In genomic region chr11:70651391-70651790, GRCm38 (mm10) we compare ENCODE assay signal across 10 mouse cellular contexts. TPM values are rescaled to one million over a fixed set of nuclear protein-coding genes. Genes with fewer than 3 reads are reported as not detected.
DNase-seq lines count a peak whose midpoint lies in the region; ATAC-seq and TF ChIP-seq lines count a peak whose summit lies in the region.
"Had no signal": no experiment of that assay in that cellular context is flagged by ENCODE, and none has a peak within 500 bp of the region (broad histone marks: within the 10 kb centered on the region; RNA-seq: fewer than 3 reads in every experiment).

No protein-coding gene starts in this region.

- H3K4me3 ChIP-seq in heart, embryonic 12.5 days = no peak overlapping the region; the same call in 1 of the 2 replicates
- peak overlapping the region; percentile 99 for H3K4me3 ChIP-seq in C2C12 (ENCODE audit: insufficient read depth, poor library complexity, severe bottlenecking)
- peak overlapping the region; percentile 100 for H3K4me3 ChIP-seq in bone marrow macrophage, adult 2 months (ENCODE audit: insufficient read depth, low read length)

- no peak overlapping the region for H3ac ChIP-seq in C2C12 (ENCODE audit: control insufficient read depth, insufficient read length, low read depth)

- no peaks in the 10 kb centered on the region for H3K27me3 ChIP-seq in heart, embryonic 12.5 days (replicated peaks)
- H3K27me3 ChIP-seq in C2C12 (ENCODE audit: control insufficient read depth, insufficient read depth, insufficient read length) = no peaks in the 10 kb centered on the region

- WGBS in heart, embryonic 12.5 days = 53% methylated on average over 2 of the region's 2 CpGs

- no peak for TF ChIP-seq POLR2A in bone marrow macrophage, adult 2 months (IDR thresholded peaks at IDR 0.05; ENCODE audit: borderline replicate concordance, low read depth, low read length)

- intact Hi-C loops in heart, postnatal 14 days (cut with DNase I) = loop anchor here (10.0 kb wide), 1 partner anchor 657 kb away; the partner anchor contains the start of genes Gabarap and Phf23

- no peak overlapping the region for H3K9ac ChIP-seq in heart, embryonic 12.5 days
- H3K9ac ChIP-seq: forebrain, postnatal 0 days had no signal

- peak overlapping the region; percentile 23; the same call in 1 of the 2 replicates for H3K4me2 ChIP-seq in heart, embryonic 12.5 days

- H3K4me1 ChIP-seq in heart, embryonic 12.5 days (replicated peaks) = peaks cover 54% of the 10 kb centered on the region
- peaks cover 20% of the 10 kb centered on the region for H3K4me1 ChIP-seq in bone marrow macrophage, adult 2 months (ENCODE audit: control insufficient read depth, insufficient read depth, low read length)

- H3K79me3 ChIP-seq in C2C12 (ENCODE audit: low read depth) = peaks cover 48% of the 10 kb centered on the region

- H3K9me3 ChIP-seq in heart, embryonic 12.5 days (replicated peaks) = no peaks in the 10 kb centered on the region

- ATAC-seq in heart, embryonic 12.5 days (ENCODE audit: insufficient number of reproducible peaks, low FRiP score) = no peak
- ATAC-seq in inflammation-experienced regulatory T-cells, adult 6 months = no peak
- ATAC-seq: forebrain, postnatal 0 days had no signal

- peaks cover 45% of the 10 kb centered on the region for H3K36me3 ChIP-seq in heart, embryonic 12.5 days
- peaks cover 59% of the 10 kb centered on the region for H3K36me3 ChIP-seq in C2C12 (ENCODE audit: control insufficient read depth, insufficient read depth)

- H3K27ac ChIP-seq in heart, embryonic 12.5 days (ENCODE audit: poor library complexity, severe bottlenecking) = no peak overlapping the region
- peak overlapping the region; percentile 99 for H3K27ac ChIP-seq in bone marrow macrophage, adult 2 months (ENCODE audit: insufficient read depth, low read depth, low read length)

- DNase-seq in heart, postnatal 14 days = no peak
- peak; percentile 63 for DNase-seq in liver
- no peak for DNase-seq in spleen, postnatal 14 days (ENCODE audit: low spot score in 2 of 2)
- no peak for DNase-seq in gastrocnemius, postnatal 25 days
- DNase-seq: forebrain, postnatal 0 days; layer of hippocampus, postnatal 36 days had no signal

- no peak for TF ChIP-seq CTCF in C2C12 (IDR thresholded peaks at IDR 0.05; ENCODE audit: control insufficient read depth, insufficient read depth, insufficient read length)
- TF ChIP-seq CTCF in bone marrow macrophage, adult 2 months (IDR thresholded peaks at IDR 0.05; ENCODE audit: low read depth, low read length) = no peak

- peaks cover 87% of the 10 kb centered on the region for H3K79me2 ChIP-seq in C2C12 (ENCODE audit: control insufficient read depth, insufficient read depth)

TF ChIP-seq in C2C12, 6 proteins besides CTCF, POLR2A, EP300 and RAD21:
- TF ChIP-seq MAX (IDR thresholded peaks at IDR 0.05) (no peak), MYOG (IDR thresholded peaks at IDR 0.05; ENCODE audit: control insufficient read depth, extremely low read depth, insufficient read length) (no peak), CEBPB (IDR thresholded peaks at IDR 0.05; ENCODE audit: low read depth) (no peak), MYOD1 (IDR thresholded peaks at IDR 0.05; ENCODE audit: control insufficient read depth, insufficient read length, low read depth) (no peak), USF1 (IDR thresholded peaks at IDR 0.05; ENCODE audit: low read depth) (peak; percentile 88), FOSL1 (IDR thresholded peaks at IDR 0.05; ENCODE audit: insufficient read depth, low read length, poor library complexity, severe bottlenecking) (peak; percentile 57)
TF ChIP-seq in C2C12: peak in this region for 2.

RNA-seq across cellular contexts. Expression of gene Pfn1, which starts 3.1 kb away (rescaled TPM):
- 1,661 and 1,678 TPM in 2 replicates for polyA plus RNA-seq in heart, embryonic 12.5 days (2016; fragmentation: Nextera tagmentation; extraction: Ambion mirVana)
- 100 to 1,000 TPM; 326 to 379 TPM for total RNA-seq in heart, postnatal 14 days (2021)
- polyA plus RNA-seq in C2C12 (2012; fragmentation: generic; extraction: Trizol) = 4,207 TPM
- 1,781 and 1,801 TPM in 2 replicates for polyA plus RNA-seq in bone marrow macrophage, adult 2 months (2012; ENCODE audit: insufficient read depth, insufficient read length, missing spikeins)
- 1,000 to 10,000 TPM; 3,037 to 4,758 (median 3,214) TPM for polyA plus RNA-seq in inflammation-experienced regulatory T-cells, adult 6 months (2017; shearing (Covaris generic))
- 100 to 1,000 TPM; 284 to 293 TPM for total RNA-seq in gastrocnemius, postnatal 25 days (2021)

RNA-seq across cellular contexts. Expression of gene Slc25a11, which starts 4.1 kb away (rescaled TPM):
- polyA plus RNA-seq in heart, embryonic 12.5 days (2016; fragmentation: Nextera tagmentation; extraction: Ambion mirVana) = 227 and 229 TPM in 2 replicates
- total RNA-seq in heart, postnatal 14 days (2021) = 100 to 1,000 TPM; 438 to 444 TPM
- polyA plus RNA-seq in C2C12 (2012; fragmentation: generic; extraction: Trizol) = 136 TPM
- polyA plus RNA-seq in bone marrow macrophage, adult 2 months (2012; ENCODE audit: insufficient read depth, insufficient read length, missing spikeins) = 99.9 and 110 TPM in 2 replicates
- polyA plus RNA-seq in inflammation-experienced regulatory T-cells, adult 6 months (2017; shearing (Covaris generic)) = 100 to 1,000 TPM in 2 of 3 experiments, 10 to 100 TPM in 1; 85.3 to 111 (median 111) TPM
- 100 to 1,000 TPM; 307 to 310 TPM for total RNA-seq in gastrocnemius, postnatal 25 days (2021)

RNA-seq across cellular contexts. Expression of gene Rnf167, which starts 4.4 kb away (rescaled TPM):
- polyA plus RNA-seq in heart, embryonic 12.5 days (2016; fragmentation: Nextera tagmentation; extraction: Ambion mirVana) = 67.4 and 70.1 TPM in 2 replicates
- total RNA-seq in heart, postnatal 14 days (2021) = 10 to 100 TPM; 52.0 to 54.4 TPM
- polyA plus RNA-seq in C2C12 (2012; fragmentation: generic; extraction: Trizol) = 9.0 TPM
- 70.1 and 76.6 TPM in 2 replicates for polyA plus RNA-seq in bone marrow macrophage, adult 2 months (2012; ENCODE audit: insufficient read depth, insufficient read length, missing spikeins)
- 100 to 1,000 TPM; 276 to 454 (median 423) TPM for polyA plus RNA-seq in inflammation-experienced regulatory T-cells, adult 6 months (2017; shearing (Covaris generic))
- total RNA-seq in gastrocnemius, postnatal 25 days (2021) = 10 to 100 TPM; 29.5 to 32.6 TPM

RNA-seq across cellular contexts. Expression of gene Eno3, which starts 5.6 kb away (rescaled TPM):
- polyA plus RNA-seq in heart, embryonic 12.5 days (2016; fragmentation: Nextera tagmentation; extraction: Ambion mirVana) = 238 and 239 TPM in 2 replicates
- 1,000 to 10,000 TPM; 1,878 to 1,971 TPM for total RNA-seq in heart, postnatal 14 days (2021)
- 1,151 TPM for polyA plus RNA-seq in C2C12 (2012; fragmentation: generic; extraction: Trizol)
- polyA plus RNA-seq in bone marrow macrophage, adult 2 months (2012; ENCODE audit: insufficient read depth, insufficient read length, missing spikeins) = 4.7 and 7.4 TPM in 2 replicates
- polyA plus RNA-seq in inflammation-experienced regulatory T-cells, adult 6 months (2017; shearing (Covaris generic)) = 10 to 100 TPM in 2 of 3 experiments, 1 to 10 TPM in 1; 6.2 to 27.4 (median 21.7) TPM
- 1,000 to 10,000 TPM; 7,828 to 7,878 TPM for total RNA-seq in gastrocnemius, postnatal 25 days (2021)

RNA-seq across cellular contexts. Expression of gene Gp1ba, which starts 12.5 kb away (rescaled TPM):
- polyA plus RNA-seq in heart, embryonic 12.5 days (2016; fragmentation: Nextera tagmentation; extraction: Ambion mirVana) = 1.4 and 2.2 TPM in 2 replicates
- total RNA-seq in heart, postnatal 14 days (2021) = under 1 TPM; 0.17 to 0.22 TPM
- polyA plus RNA-seq in C2C12 (2012; fragmentation: generic; extraction: Trizol) = 0.13 TPM
- polyA plus RNA-seq in bone marrow macrophage, adult 2 months (2012; ENCODE audit: insufficient read depth, insufficient read length, missing spikeins) = not detected in 2 replicates
- under 1 TPM; 0.17 to 0.69 (median 0.21) TPM for polyA plus RNA-seq in inflammation-experienced regulatory T-cells, adult 6 months (2017; shearing (Covaris generic))
- total RNA-seq in gastrocnemius, postnatal 25 days (2021) = not detected
- total RNA-seq: layer of hippocampus, postnatal 36 days had no signal
